Mouse (Mus musculus) hindbrain, embryonic 12.5 days (tissue): Measurements from ENCODE around the gene Gm10024. TPM values are rescaled to one million over a fixed set of nuclear protein-coding genes. Genes with fewer than 3 reads are reported as not detected.
"Not testable (repeated sequence)": the region's sequence is repeated elsewhere in the genome, so short reads cannot be mapped to it uniquely, and the experiment has no call there.

ENCODE experiments used
- ATAC-seq: fragments of 200-750 bp; cut with Nextera tagmentation; 2 replicates; pipeline ENCODE4 v1.8.0; 2017; ENCODE audit warnings: moderate TSS enrichment; ENCODE audit not compliant: low FRiP score
- H3K27ac ChIP-seq: fragments of 300-500 bp; sonication (generic); 2 replicates; pipeline ENCODE4 v1.5.1; 2016; ENCODE audit warnings: mild to moderate bottlenecking
- H3K27me3 ChIP-seq: fragments of 300-500 bp; sonication (generic); 2 replicates; pipeline ENCODE4 v1.6.1; 2016; ENCODE audit warnings: mild to moderate bottlenecking
- H3K36me3 ChIP-seq: fragments of 300-500 bp; sonication (generic); 2 replicates; pipeline ENCODE4 v1.6.1; 2016; ENCODE audit warnings: mild to moderate bottlenecking
- H3K4me1 ChIP-seq: fragments of 300-500 bp; sonication (generic); 2 replicates; pipeline ENCODE4 v1.6.1; 2016
- H3K4me2 ChIP-seq: fragments of 300-500 bp; sonication (generic); replicated peaks from 2 replicates; pipeline ENCODE4 v1.6.1; 2016; ENCODE audit warnings: mild to moderate bottlenecking
- H3K4me3 ChIP-seq: fragments of 300-500 bp; sonication (generic); 2 replicates; pipeline ENCODE4 v1.5.1; 2016; ENCODE audit warnings: mild to moderate bottlenecking
- H3K9ac ChIP-seq: fragments of 300-500 bp; sonication (generic); 2 replicates; pipeline ENCODE4 v1.6.1; 2016; ENCODE audit warnings: mild to moderate bottlenecking, moderate library complexity
- H3K9me3 ChIP-seq: fragments of 300-500 bp; sonication (generic); replicated peaks from 2 replicates; pipeline ENCODE4 v1.6.1; 2016; ENCODE audit warnings: mild to moderate bottlenecking
- WGBS: fragments of 180-500 bp; shearing (Covaris S2); methylation state at CpG from one replicate; pipeline ENCODE4 v1.1.7; 2016; 5-methylcytosine and 5-hydroxymethylcytosine counted together
- polyA plus RNA-seq: library from polyadenylated mRNA; unstranded; fragments of >200 nt; fragmentation: Nextera tagmentation; extraction: Ambion mirVana; gene quantifications from 2 replicates; pipeline ENCODE4 v1.2.1, GENCODE M21; 2016

The Gm10024 gene
- polyA plus RNA-seq, 1 experiment from 2014 or later = not detected

GRCm38 (mm10) chr10:77690356-77690807 lies 20.9 kb upstream of the Gm10024 start, which contains the start of gene Gm19402:
Gene Gm19402 (minus strand): TSS chr10:77690757.
- WGBS = 71% methylated on average over 3 of the region's 3 CpGs

GRCm38 (mm10) chr10:77697133-77697532 lies 14.1 kb upstream of the Gm10024 start, which contains the start of gene Gm9508:
Gene Gm9508 (minus strand): TSS chr10:77697233.
- no peak within 1 kb of the TSS for H3K4me2 ChIP-seq
- H3K4me3 ChIP-seq = no peak within 1 kb of the TSS
- H3K4me1 ChIP-seq = peaks cover 4% of the 10 kb centered on the region
- H3K27me3 ChIP-seq = 0 out of 2 replicates have a peak, but pooled peaks cover 5% of the 10 kb centered on the region
- ATAC-seq = no peak
- 0 out of 2 replicates have a peak, but pooled peaks cover 3% of the 10 kb centered on the region for H3K9me3 ChIP-seq
- H3K27ac ChIP-seq = no peak within 1 kb of the TSS
- no peaks in the 10 kb centered on the region for H3K36me3 ChIP-seq
- 40% methylated on average over 4 of the region's 4 CpGs for WGBS
- no peak within 1 kb of the TSS for H3K9ac ChIP-seq

More at GRCm38 (mm10) chr10:77690356-77690807, 20.9 kb upstream of the Gm10024 start, which contains the start of gene Gm19402:
- not testable (repeated sequence) for H3K27ac ChIP-seq, H3K4me3 ChIP-seq, H3K36me3 ChIP-seq, ATAC-seq, H3K9ac ChIP-seq, H3K4me2 ChIP-seq, H3K9me3 ChIP-seq
- Histone ChIP-seq H3K27me3 (peaks cover 38% of the 10 kb centered on the region), H3K4me1 (peaks cover 17% of the 10 kb centered on the region)

GRCm38 (mm10) chr10:77706326-77706725 lies 4.9 kb upstream of the Gm10024 start, which contains the start of gene Gm10272:
Gene Gm10272 (plus strand): TSS chr10:77706626.
- 96% methylated on average over 1 of the region's 1 CpGs for WGBS
- Histone ChIP-seq H3K4me2 (no peak within 1 kb of the TSS), H3K4me1 (no peaks in the 10 kb centered on the region), H3K36me3 (no peaks in the 10 kb centered on the region), H3K4me3 (no peak within 1 kb of the TSS), H3K27ac (no peak within 1 kb of the TSS), H3K27me3 (no peaks in the 10 kb centered on the region), H3K9me3 (peaks cover 22% of the 10 kb centered on the region), H3K9ac (no peak within 1 kb of the TSS)
- no peak for ATAC-seq

- no peak for ATAC-seq
- Histone ChIP-seq H3K9ac (no peak overlapping the region), H3K9me3 (peaks cover 12% of the 10 kb centered on the region; the same call in 1 of the 2 replicates), H3K4me2 (no peak overlapping the region), H3K27me3 (no peaks in the 10 kb centered on the region), H3K4me3 (no peak overlapping the region), H3K4me1 (no peaks in the 10 kb centered on the region), H3K36me3 (no peaks in the 10 kb centered on the region), H3K27ac (no peak overlapping the region)
- 73% methylated on average over 3 of the region's 3 CpGs for WGBS
Measured at GRCm38 (mm10) chr10:77709831-77710230, 1.4 kb upstream of the Gm10024 start.

- H3K27ac ChIP-seq = no peak overlapping the region
- ATAC-seq = no peak
- H3K9ac ChIP-seq = no peak overlapping the region
- no peak overlapping the region for H3K4me3 ChIP-seq
- WGBS = 72% methylated on average over 4 of the region's 4 CpGs
- H3K4me2 ChIP-seq = no peak overlapping the region
- H3K4me1 ChIP-seq = no peaks in the 10 kb centered on the region
- H3K27me3 ChIP-seq = no peaks in the 10 kb centered on the region
- 0 out of 2 replicates have a peak, but pooled peaks cover 6% of the 10 kb centered on the region for H3K9me3 ChIP-seq
- H3K36me3 ChIP-seq = no peaks in the 10 kb centered on the region
Measured at GRCm38 (mm10) chr10:77713734-77714133, 2.5 kb downstream of the Gm10024 start.

- no peak within 1 kb of the TSS for H3K4me3 ChIP-seq
- H3K27ac ChIP-seq = no peak within 1 kb of the TSS
- WGBS = 94% methylated on average over 1 of the region's 1 CpGs
- no peak within 1 kb of the TSS for H3K9ac ChIP-seq
- no peak within 1 kb of the TSS for H3K4me2 ChIP-seq
- H3K27me3 ChIP-seq = no peaks in the 10 kb centered on the region
- no peaks in the 10 kb centered on the region for H3K4me1 ChIP-seq
- 0 out of 2 replicates have a peak, but pooled peaks cover 6% of the 10 kb centered on the region for H3K9me3 ChIP-seq
- no peaks in the 10 kb centered on the region for H3K36me3 ChIP-seq
- no peak for ATAC-seq
Measured at GRCm38 (mm10) chr10:77715507-77715906, 4.2 kb downstream of the Gm10024 start, which contains the start of gene Gm10142. Gene Gm10142 (plus strand): TSS chr10:77715807.

- not testable (repeated sequence) for H3K4me2 ChIP-seq, H3K27ac ChIP-seq, ATAC-seq, H3K4me1 ChIP-seq, H3K36me3 ChIP-seq, H3K27me3 ChIP-seq, H3K9me3 ChIP-seq, H3K9ac ChIP-seq, H3K4me3 ChIP-seq
- WGBS = 82% methylated on average over 1 of the region's 1 CpGs
Measured at GRCm38 (mm10) chr10:77720299-77720698, 9.0 kb downstream of the Gm10024 start, which contains the start of gene Krtap12-1. Gene Krtap12-1 (plus strand): TSS chr10:77720599.

DNA sequence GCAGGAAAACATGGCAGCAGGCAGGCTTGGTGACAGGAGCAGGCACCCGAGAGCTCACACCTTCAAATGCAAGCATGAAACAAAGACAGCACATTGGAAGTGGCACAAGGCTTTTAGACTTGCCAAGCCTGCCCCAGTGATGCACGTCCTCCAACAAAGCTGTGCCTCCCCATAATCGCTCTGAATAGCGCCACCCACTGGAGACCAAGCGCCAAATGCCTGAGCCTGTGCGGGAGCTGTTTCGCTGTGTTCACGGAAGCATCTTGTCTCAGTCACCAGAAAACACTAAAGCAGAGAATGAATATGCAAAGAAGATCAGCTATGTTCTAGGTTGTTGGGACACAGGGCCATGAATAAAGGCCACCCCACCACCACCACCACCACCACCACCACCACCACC lies 13.6 kb downstream of the Gm10024 start:
- Histone ChIP-seq H3K9me3 (no peaks in the 10 kb centered on the region), H3K4me2 (no peak overlapping the region), H3K36me3 (no peaks in the 10 kb centered on the region), H3K9ac (no peak overlapping the region), H3K4me1 (no peaks in the 10 kb centered on the region), H3K27ac (no peak overlapping the region), H3K4me3 (no peak overlapping the region), H3K27me3 (no peaks in the 10 kb centered on the region)
- ATAC-seq = no peak
- 75% methylated on average over 8 of the region's 8 CpGs for WGBS

DNA sequence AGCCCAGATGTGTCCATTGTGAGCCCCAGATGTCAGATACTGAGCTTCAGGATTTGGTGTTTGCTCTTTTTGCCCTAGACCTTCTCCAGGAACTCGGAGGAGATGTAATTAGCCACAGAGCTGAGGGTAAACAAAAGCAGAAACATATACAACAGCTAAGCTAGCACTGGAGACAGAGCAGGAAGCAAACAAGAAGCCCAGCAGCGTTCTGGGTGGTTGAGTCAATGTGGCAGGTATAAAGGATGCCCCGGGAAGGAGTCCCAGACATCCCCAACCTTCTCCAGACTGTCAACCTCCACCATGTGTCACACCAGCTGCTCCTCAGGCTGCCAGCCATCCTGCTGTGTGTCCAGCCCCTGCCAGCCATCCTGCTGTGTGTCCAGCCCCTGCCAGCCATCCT lies 14.9 kb downstream of the Gm10024 start, which contains the start of gene Gm10100:
Gene Gm10100 (plus strand): TSS at position 301 of the 400 bp plus-strand sequence.
- Histone ChIP-seq H3K9me3 (no peaks in the 10 kb centered on the region), H3K4me3 (no peak within 1 kb of the TSS), H3K27ac (no peak within 1 kb of the TSS), H3K4me1 (no peaks in the 10 kb centered on the region), H3K9ac (no peak within 1 kb of the TSS), H3K27me3 (no peaks in the 10 kb centered on the region), H3K36me3 (no peaks in the 10 kb centered on the region), H3K4me2 (no peak within 1 kb of the TSS)
- ATAC-seq = no peak
- 38% methylated on average over 3 of the region's 3 CpGs for WGBS

- Histone ChIP-seq H3K27ac (no peak overlapping the region), H3K9ac (no peak overlapping the region), H3K4me1 (no peaks in the 10 kb centered on the region), H3K36me3 (no peaks in the 10 kb centered on the region), H3K4me3 (no peak overlapping the region), H3K4me2 (no peak overlapping the region), H3K9me3 (no peaks in the 10 kb centered on the region), H3K27me3 (no peaks in the 10 kb centered on the region)
- 60% methylated on average over 4 of the region's 4 CpGs for WGBS
- ATAC-seq = no peak
Measured at GRCm38 (mm10) chr10:77728280-77728679, 17.0 kb downstream of the Gm10024 start.

GRCm38 (mm10) chr10:77729241-77729640 lies 18.0 kb downstream of the Gm10024 start:
- Histone ChIP-seq H3K36me3 (no peaks in the 10 kb centered on the region), H3K4me1 (no peaks in the 10 kb centered on the region), H3K27ac (no peak overlapping the region), H3K27me3 (no peaks in the 10 kb centered on the region), H3K4me2 (no peak overlapping the region), H3K4me3 (no peak overlapping the region), H3K9ac (no peak overlapping the region), H3K9me3 (no peaks in the 10 kb centered on the region)
- ATAC-seq = no peak
- WGBS = 52% methylated on average over 4 of the region's 4 CpGs

- Histone ChIP-seq H3K9ac (no peak overlapping the region), H3K4me2 (no peak overlapping the region), H3K36me3 (no peaks in the 10 kb centered on the region), H3K27ac (no peak overlapping the region), H3K4me1 (peaks cover 2% of the 10 kb centered on the region; the same call in 1 of the 2 replicates), H3K27me3 (no peaks in the 10 kb centered on the region), H3K4me3 (no peak overlapping the region), H3K9me3 (peaks cover 6% of the 10 kb centered on the region; the same call in 1 of the 2 replicates)
- no peak for ATAC-seq
- WGBS = 95% methylated on average over 1 of the region's 1 CpGs
Measured at GRCm38 (mm10) chr10:77735928-77736327, 24.7 kb downstream of the Gm10024 start.

DNA sequence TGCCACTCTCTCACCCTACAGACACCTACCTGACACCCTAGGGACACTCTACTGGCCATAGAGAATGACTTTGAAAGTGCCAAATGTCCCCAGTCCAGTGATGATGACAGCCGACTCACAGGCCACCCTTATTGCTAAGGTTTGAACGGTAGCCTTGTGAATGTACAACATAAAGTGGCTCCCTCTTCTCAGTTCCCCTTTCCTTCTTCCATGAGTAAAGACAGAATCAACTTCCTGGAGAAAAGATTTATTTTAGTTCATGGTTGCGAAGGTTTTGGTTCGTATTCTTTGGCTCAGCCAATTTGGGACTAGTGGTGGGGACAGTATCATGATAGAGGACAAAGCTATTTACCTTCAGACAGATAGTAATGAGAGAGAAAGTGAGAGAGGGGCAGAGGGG lies 27.7 kb downstream of the Gm10024 start:
- WGBS = 92% methylated on average over 4 of the region's 4 CpGs
- peaks cover 6% of the 10 kb centered on the region; the same call in 1 of the 2 replicates for H3K9me3 ChIP-seq
- ATAC-seq = no peak
- H3K4me1 ChIP-seq = peaks cover 6% of the 10 kb centered on the region; the same call in 1 of the 2 replicates
- no peak overlapping the region for H3K27ac ChIP-seq
- no peak overlapping the region for H3K9ac ChIP-seq
- H3K36me3 ChIP-seq = no peaks in the 10 kb centered on the region
- H3K4me3 ChIP-seq = no peak overlapping the region
- H3K27me3 ChIP-seq = no peaks in the 10 kb centered on the region
- H3K4me2 ChIP-seq = no peak overlapping the region
